8 mouse cellular contexts compared by ENCODE assay signal in the genomic region with DNA sequence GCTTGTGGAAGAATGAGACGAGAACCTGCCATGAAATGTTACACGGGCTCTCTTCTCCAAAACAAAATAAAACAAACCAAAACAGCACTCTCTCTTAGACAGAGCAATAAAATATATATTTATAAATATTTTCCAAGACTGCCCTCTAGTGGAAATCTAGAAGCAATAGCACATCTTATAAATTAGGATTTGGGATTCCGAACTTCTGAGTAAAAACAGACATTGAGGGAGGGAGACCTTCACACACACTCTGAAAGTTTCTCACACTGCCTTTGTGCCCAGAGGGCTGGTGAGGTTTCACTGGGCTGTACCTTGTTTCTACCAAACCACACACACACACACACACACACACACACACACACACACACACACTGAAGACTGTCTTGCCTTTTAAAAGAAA.
DNase-seq lines count a peak whose midpoint lies in the region; ATAC-seq and TF ChIP-seq lines count a peak whose summit lies in the region.

No protein-coding gene starts in this region.

- peak overlapping the region; percentile 17; the same call in 1 of the 2 replicates for H3K4me2 ChIP-seq in limb, embryonic 12.5 days
- no peak overlapping the region for H3K4me2 ChIP-seq in stomach, postnatal 0 days (replicated peaks; ENCODE audit: low read depth)

- H3K9ac ChIP-seq in limb, embryonic 12.5 days (replicated peaks): no peak overlapping the region
- no peak overlapping the region for H3K9ac ChIP-seq in stomach, postnatal 0 days (ENCODE audit: low read length)

- TF ChIP-seq CTCF in testis, adult 2 months (IDR thresholded peaks at IDR 0.05; ENCODE audit: control insufficient read depth, insufficient read depth, insufficient replicate concordance, low read depth, low read length): no peak
- peak; percentile 54 for TF ChIP-seq CTCF in stomach, postnatal 0 days (IDR thresholded peaks at IDR 0.05; ENCODE audit: low read depth)

- no peak overlapping the region for H3K4me3 ChIP-seq in heart, embryonic 10.5 days
- H3K4me3 ChIP-seq in testis, adult 2 months (ENCODE audit: control insufficient read depth, low read depth, low read length): no peak overlapping the region
- no peak overlapping the region for H3K4me3 ChIP-seq in limb, embryonic 12.5 days (replicated peaks)
- no peak overlapping the region for H3K4me3 ChIP-seq in stomach, postnatal 0 days (ENCODE audit: low read depth, low read length)

- H3K27me3 ChIP-seq in heart, embryonic 10.5 days (ENCODE audit: insufficient read depth, poor library complexity, severe bottlenecking): no peaks in the 10 kb centered on the region; the same call in 1 of the 2 replicates
- no peaks in the 10 kb centered on the region for H3K27me3 ChIP-seq in testis, adult 2 months (ENCODE audit: control insufficient read depth, insufficient read depth, low read length)
- no peaks in the 10 kb centered on the region for H3K27me3 ChIP-seq in limb, embryonic 12.5 days
- no peaks in the 10 kb centered on the region for H3K27me3 ChIP-seq in stomach, postnatal 0 days (ENCODE audit: control insufficient read depth, insufficient read depth, low read length)

- peak overlapping the region; percentile 89 for H3K27ac ChIP-seq in heart, embryonic 10.5 days
- H3K27ac ChIP-seq in testis, adult 2 months (ENCODE audit: control insufficient read depth, insufficient read depth, low read depth, low read length): peak overlapping the region; percentile 79
- H3K27ac ChIP-seq in limb, embryonic 12.5 days: peak overlapping the region; percentile 96
- H3K27ac ChIP-seq in stomach, postnatal 0 days (replicated peaks): peak overlapping the region; percentile 89

- TF ChIP-seq EP300 in stomach, postnatal 0 days (optimal IDR thresholded peaks at IDR 0.05): no peak

- H3K9me3 ChIP-seq in heart, embryonic 10.5 days: no peaks in the 10 kb centered on the region
- H3K9me3 ChIP-seq in limb, embryonic 12.5 days: no peaks in the 10 kb centered on the region
- no peaks in the 10 kb centered on the region for H3K9me3 ChIP-seq in stomach, postnatal 0 days (ENCODE audit: control insufficient read depth, low read length)

- no peak for TF ChIP-seq POLR2A in testis, adult 2 months (IDR thresholded peaks at IDR 0.05; ENCODE audit: control insufficient read depth, low read depth, low read length)

- peaks cover 43% of the 10 kb centered on the region for H3K4me1 ChIP-seq in heart, embryonic 10.5 days
- no peaks in the 10 kb centered on the region; the same call in 1 of the 2 replicates for H3K4me1 ChIP-seq in testis, adult 2 months (ENCODE audit: control insufficient read depth, insufficient read depth, low read length)
- peaks cover 35% of the 10 kb centered on the region for H3K4me1 ChIP-seq in limb, embryonic 12.5 days (replicated peaks)
- H3K4me1 ChIP-seq in stomach, postnatal 0 days (replicated peaks; ENCODE audit: control insufficient read depth, insufficient read depth): no peaks in the 10 kb centered on the region

- DNase-seq in heart, embryonic 10.5 days (ENCODE audit: low spot score): no peak
- no peak for DNase-seq in heart, adult 11 months
- no peak for DNase-seq in testis, postnatal 10 days (ENCODE audit: low spot score)
- DNase-seq in stomach, postnatal 0 days (ENCODE audit: low spot score): no peak
- DNase-seq in yolk sac, embryonic 10.5 days (ENCODE audit: low spot score): no peak
- no peak for DNase-seq in Muller cell, postnatal 12 days (ENCODE audit: inconsistent ontology term)

- 37% methylated on average over 3 of the region's 3 CpGs for WGBS in heart, embryonic 10.5 days
- 17% methylated on average over 3 of the region's 3 CpGs for WGBS in limb, embryonic 12.5 days
- 17% methylated on average over 3 of the region's 3 CpGs for WGBS in stomach, postnatal 0 days

- ATAC-seq in limb, embryonic 12.5 days (ENCODE audit: insufficient number of reproducible peaks, insufficient read depth, low FRiP score, low TSS enrichment, low read depth): peak; percentile 71
- ATAC-seq in stomach, postnatal 0 days (ENCODE audit: low FRiP score, low TSS enrichment): peak; percentile 17; the same call in 1 of the 2 replicates

- H3K36me3 ChIP-seq in heart, embryonic 10.5 days: no peaks in the 10 kb centered on the region
- no peaks in the 10 kb centered on the region for H3K36me3 ChIP-seq in testis, adult 2 months (ENCODE audit: control insufficient read depth, insufficient read depth, low read length)
- H3K36me3 ChIP-seq in limb, embryonic 12.5 days: no peaks in the 10 kb centered on the region
- no peaks in the 10 kb centered on the region for H3K36me3 ChIP-seq in stomach, postnatal 0 days (ENCODE audit: control insufficient read depth, insufficient read depth, low read length)
